Mouse (Mus musculus) kidney, postnatal 36 days (tissue): Measurements from ENCODE around the gene Psme2b.
"Not testable (repeated sequence)": the region's sequence is repeated elsewhere in the genome, so short reads cannot be mapped to it uniquely, and the experiment has no call there.

Source experiments
- DNase-seq, 2 experiments: peaks; one replicate each; pipeline ENCODE4 v3.0.0; 2021 to 2022; ENCODE audit warnings: mixed read lengths in 2 of 2

Psme2b gene

GRCm38 (mm10) chr11:48946090-48946489, at the start of gene Psme2b:
TSS of gene Psme2b (minus strand) at chr11:48946190.
- DNase-seq = not testable (repeated sequence)

- DNase-seq = peak in 1 of 2 experiments; percentile 15
Observed at GRCm38 (mm10) chr11:48994018-48994417, 48.0 kb upstream of the Psme2b start, which contains the start of gene Tgtp1. TSS of gene Tgtp1 (minus strand) at chr11:48994172.

DNA sequence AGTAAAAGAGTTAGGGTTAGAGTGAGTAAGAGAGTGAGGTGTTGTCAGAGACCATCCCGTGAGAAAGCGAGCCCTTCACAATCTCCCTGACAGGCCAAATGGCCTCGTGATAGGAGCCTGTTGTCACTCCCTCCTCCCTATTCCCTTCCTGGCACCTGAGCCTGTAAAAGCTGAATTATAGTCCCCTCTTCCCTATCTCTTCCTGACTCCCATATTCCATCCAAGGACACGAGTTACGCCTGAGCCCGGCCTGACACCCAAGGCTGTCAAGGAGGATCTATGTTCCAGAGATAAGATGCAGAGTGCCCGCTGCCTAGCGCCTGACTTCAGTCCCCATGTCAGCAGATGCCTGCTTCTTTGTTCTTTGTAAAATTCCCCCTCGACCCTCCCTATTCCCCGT, 47.3 kb upstream of the Psme2b start:
- not testable (repeated sequence) for DNase-seq

- peak; percentile 16 to 54 for DNase-seq
Observed at GRCm38 (mm10) chr11:48991740-48992520, 45.9 kb upstream of the Psme2b start, which contains the start of gene Gm12185. TSS of gene Gm12185 (minus strand) at chr11:48992226.

DNA sequence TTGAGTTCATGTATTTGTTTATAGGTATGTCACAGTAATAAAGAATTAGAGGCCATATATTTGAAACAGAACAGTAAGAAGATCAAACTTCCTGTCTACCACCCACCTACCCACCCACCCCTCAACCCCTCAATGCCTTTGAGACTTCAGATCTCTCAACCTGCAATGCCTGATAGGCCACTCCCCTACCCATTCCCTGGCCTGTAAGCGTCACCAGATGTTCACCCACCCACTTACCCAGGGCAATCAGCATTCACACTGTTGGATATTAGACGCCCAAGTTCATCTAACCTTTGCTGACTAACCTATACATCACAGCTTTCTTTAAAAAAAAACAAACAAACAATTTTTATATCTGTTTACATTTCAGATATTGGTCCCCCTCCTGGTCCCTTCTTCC, 44.0 kb upstream of the Psme2b start:
- not testable (repeated sequence) for DNase-seq

- not testable (repeated sequence) for DNase-seq
Observed at GRCm38 (mm10) chr11:48988219-48988618, 42.2 kb upstream of the Psme2b start.

- DNase-seq = not testable (repeated sequence)
Observed at GRCm38 (mm10) chr11:48982848-48983247, 36.9 kb upstream of the Psme2b start.

- DNase-seq = not testable (repeated sequence)
Observed at GRCm38 (mm10) chr11:48980052-48980451, 34.1 kb upstream of the Psme2b start.

GRCm38 (mm10) chr11:48979251-48979650, 33.3 kb upstream of the Psme2b start, which contains the start of gene 9930111J21Rik1:
TSS of gene 9930111J21Rik1 (minus strand) at chr11:48979398.
- DNase-seq = not testable (repeated sequence)

- not testable (repeated sequence) for DNase-seq
Observed at GRCm38 (mm10) chr11:48978240-48978939, 32.4 kb upstream of the Psme2b start, which contains the start of gene Olfr56. TSS of gene Olfr56 (plus strand) at chr11:48978889.

GRCm38 (mm10) chr11:48974686-48975085, 28.7 kb upstream of the Psme2b start:
- not testable (repeated sequence) for DNase-seq

- DNase-seq = not testable (repeated sequence)
Observed at GRCm38 (mm10) chr11:48939286-48939685, 6.7 kb downstream of the Psme2b start.

- DNase-seq = not testable (repeated sequence)
Observed at GRCm38 (mm10) chr11:48935291-48935690, 10.7 kb downstream of the Psme2b start.

DNA sequence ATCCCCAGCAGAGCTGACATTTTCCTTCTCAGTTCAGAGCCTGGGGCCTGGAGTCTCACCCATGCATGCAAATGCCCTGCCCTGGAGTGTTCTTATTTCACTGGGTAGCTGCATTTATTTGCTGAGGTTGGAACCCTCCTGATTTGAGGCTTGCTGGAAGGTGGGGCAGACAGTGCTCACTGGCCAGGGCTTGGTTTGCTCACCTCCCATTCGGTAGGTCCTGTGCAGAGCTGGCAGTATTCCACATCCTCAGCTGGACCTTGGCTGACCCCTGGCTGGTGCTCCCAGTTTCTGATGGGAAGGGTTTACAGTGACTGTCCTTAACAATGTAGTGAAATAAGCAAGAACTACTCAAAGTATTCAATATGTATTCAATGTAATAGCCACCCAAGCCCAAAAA, 12.1 kb downstream of the Psme2b start:
- not testable (repeated sequence) for DNase-seq

- DNase-seq = not testable (repeated sequence)
Observed at GRCm38 (mm10) chr11:48933422-48933821, 12.6 kb downstream of the Psme2b start.

- DNase-seq = not testable (repeated sequence)
Observed at GRCm38 (mm10) chr11:48928068-48928467, 17.9 kb downstream of the Psme2b start.

- not testable (repeated sequence) for DNase-seq
Observed at GRCm38 (mm10) chr11:48926437-48926836, 19.6 kb downstream of the Psme2b start.

DNA sequence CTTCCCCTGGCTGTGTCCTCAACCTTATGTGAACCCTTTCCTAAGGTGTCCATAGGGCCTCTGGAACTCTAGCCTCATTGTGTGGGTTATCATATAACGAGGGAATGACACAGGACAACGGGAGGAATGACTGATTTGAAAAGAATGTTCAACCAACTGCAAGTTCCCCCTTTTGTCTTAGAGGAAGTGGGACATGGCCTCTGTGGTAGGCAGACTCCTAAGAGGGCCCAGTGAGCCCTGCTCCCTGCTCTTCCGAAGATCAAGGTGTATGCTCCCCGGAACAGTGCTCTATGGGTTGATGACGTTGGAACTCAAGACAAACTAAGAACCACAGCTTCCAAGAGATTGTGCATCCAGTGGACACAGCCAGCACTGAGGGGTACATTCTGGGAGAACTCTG, 22.2 kb downstream of the Psme2b start:
- DNase-seq = not testable (repeated sequence)

GRCm38 (mm10) chr11:48918380-48918779, 27.6 kb downstream of the Psme2b start:
- no peak for DNase-seq

- no peak for DNase-seq
Observed at GRCm38 (mm10) chr11:48913611-48914010, 32.4 kb downstream of the Psme2b start.

- DNase-seq = no peak
Observed at GRCm38 (mm10) chr11:48908459-48908858, 37.5 kb downstream of the Psme2b start.

- DNase-seq = peak in 1 of 2 experiments; percentile 14
Observed at GRCm38 (mm10) chr11:48902021-48902420, 44.0 kb downstream of the Psme2b start, which contains the start of gene Gm5431. TSS of gene Gm5431 (minus strand) at chr11:48902214.

DNA sequence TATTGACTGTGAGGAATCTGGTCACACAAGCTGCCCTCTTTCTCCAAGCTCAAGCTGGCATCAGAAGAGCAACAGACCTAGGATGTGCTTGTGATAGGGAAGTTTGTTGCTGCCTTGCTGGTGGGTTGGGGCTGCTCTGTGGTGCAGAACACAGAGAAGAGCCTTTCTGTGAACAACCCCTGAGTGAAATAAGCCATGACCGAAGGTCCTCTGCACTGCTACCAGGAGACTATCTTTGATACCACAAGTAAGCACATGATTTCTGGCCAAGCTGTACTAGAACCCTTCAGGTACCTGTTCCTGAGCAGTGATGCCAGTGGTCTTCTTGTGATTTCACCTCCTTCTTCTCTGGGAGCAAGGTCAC, 44.4 kb downstream of the Psme2b start:
- DNase-seq = not testable (repeated sequence)
